Mouse (Mus musculus) hematopoietic stem cell, adult 5-6 weeks (primary cell): ENCODE results near the gene Ptpn11. TPM values are rescaled to one million over a fixed set of nuclear protein-coding genes. Genes with fewer than 3 reads are reported as not detected.

ENCODE experiments used
- ATAC-seq, 2 experiments: fragments of 125-278 bp in 1 of 2; replicated peaks in 1 of 2; 2 replicates each; pipeline ENCODE4 v1.8.0; 2016 to 2017; ENCODE audit warnings: inconsistent platforms in 2 of 2, mild to moderate bottlenecking in 2 of 2, moderate number of reproducible peaks in 2 of 2, low read depth in 1 of 2, moderate TSS enrichment in 1 of 2; ENCODE audit not compliant: low FRiP score in 2 of 2, poor library complexity in 2 of 2, severe bottlenecking in 2 of 2, insufficient read depth in 1 of 2, low TSS enrichment in 1 of 2
- total RNA-seq: library from RNA; stranded (forward); fragments of 172-1452, 232-1000 nt; gene quantifications from 2 replicates; pipeline ENCODE4 v1.2.3, GENCODE M21; 2017

Gene Ptpn11
- total RNA-seq, 1 experiment from 2014 or later, result 56.0 TPM

DNA sequence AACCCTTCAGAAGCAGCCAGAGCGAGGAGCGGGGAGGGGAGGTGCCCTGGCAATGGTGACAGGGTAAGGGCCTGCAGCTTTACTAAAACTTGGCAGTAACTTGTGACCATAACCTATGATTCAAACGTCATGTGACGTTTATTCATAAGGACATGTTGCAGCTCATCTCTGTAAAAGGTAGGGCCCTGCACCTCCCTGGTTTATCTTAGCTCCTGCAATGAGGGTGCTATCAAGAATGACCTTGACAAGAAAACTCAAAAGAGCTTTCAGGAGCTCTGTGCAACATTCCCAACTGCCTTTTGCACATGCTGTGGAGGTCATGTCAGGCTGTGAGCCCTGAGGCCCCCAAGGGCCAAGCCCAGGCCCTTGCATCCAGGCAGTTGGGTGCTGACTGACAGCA, 35.1 kb downstream of the Ptpn11 start:
- ATAC-seq, result no peak

DNA sequence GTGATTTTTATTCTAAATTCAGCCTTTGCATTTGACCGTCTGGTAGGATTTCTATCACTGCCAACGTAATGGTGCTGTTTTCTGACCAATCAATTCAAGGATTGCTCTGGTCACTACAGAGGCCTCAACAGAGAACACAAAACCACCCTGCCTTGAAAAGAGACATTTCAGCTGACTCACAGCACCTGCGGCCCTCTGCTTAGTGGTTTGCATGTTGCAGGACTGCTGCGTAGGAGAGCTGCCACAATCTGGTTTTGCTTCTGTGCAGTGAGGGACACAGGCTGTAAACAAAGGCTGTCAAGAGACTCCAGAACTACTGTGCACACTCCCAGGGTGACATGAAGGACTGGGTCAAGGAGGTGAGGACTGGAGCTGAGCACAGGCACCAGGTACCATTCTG, 40.5 kb downstream of the Ptpn11 start:
- ATAC-seq, result no peak

- ATAC-seq, result peak in 1 of 2 experiments; percentile 15; a peak in 1 of 4 replicates
These were observed 42.0 kb downstream of the Ptpn11 start for GRCm38 (mm10) chr5:121149246-121149645.

DNA sequence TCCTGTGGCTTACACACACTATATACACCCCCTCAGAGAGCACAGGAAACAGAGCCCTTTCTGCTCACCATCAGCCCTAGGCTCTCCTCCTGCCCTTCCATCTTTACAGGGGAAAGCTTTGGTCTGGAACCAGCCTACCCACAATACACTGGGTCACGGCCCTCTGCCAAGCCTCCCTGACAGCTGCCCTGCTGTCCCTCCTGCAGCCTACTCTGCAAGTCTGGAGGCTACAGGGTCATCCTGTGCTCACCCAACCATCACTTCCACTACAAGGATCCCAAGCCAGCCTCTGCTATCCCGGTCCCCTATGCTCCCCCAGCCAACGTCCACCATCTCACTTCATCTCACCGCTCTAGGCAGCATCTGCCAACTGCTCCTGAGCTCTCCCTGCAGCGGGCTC, 44.9 kb downstream of the Ptpn11 start:
- ATAC-seq, result no peak

DNA sequence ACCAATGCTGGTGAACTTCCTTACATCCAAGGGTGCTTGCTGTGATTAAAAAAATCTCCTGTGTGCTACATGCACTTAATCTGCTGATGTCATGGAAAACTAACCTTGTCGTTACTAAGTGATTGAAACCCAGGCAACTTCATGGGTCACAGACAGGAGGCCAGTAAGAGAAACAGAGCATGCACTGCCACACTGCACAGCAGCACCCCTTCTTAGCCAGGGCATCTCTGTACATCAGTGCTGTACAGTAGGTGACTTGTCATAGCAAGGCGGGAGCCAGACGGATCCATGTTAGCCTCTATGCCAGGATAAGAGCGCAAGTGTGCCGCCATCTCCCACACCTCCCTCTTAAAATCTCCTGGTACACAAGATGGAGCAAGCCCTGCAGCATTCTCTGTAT, 45.6 kb downstream of the Ptpn11 start:
- no peak for ATAC-seq

DNA sequence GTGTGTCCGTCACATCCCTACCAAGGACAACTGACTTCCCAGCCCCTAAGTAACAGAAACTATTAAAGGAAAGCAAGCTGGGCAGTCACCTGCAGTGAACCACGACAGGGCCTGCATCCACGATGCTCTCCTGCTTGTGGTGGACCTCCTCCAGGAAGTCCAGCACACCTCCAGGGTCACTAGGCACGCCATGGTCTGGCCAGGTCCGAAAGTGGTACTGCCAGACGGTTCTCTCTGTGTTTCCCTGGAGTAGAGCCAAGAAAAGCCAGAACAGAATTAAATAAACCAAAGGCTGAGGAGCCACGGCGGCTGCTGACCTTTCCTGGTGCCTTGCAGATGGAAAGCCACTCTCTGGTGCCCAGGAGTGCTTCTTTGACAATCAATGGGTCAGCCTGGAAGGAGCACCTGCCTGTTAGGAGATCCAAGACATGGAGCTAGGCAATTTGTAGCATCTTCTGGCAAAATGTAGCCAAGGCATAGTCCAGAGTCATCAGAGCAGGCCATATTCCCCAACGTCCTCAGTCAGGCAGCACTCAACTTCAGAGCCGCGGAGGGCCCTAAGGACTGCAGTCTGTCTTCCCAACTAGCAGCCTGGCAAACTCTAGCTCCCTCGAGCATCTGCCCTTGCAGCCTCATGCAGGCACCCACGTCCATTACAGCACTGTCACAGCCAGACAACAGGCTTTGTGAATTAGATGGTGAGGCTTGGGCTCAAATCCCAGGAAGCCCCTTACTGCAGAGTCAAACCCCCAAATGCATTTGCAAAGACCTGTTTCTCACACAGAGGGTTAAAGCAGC, 46.6 kb downstream of the Ptpn11 start:
- ATAC-seq, result no peak

GRCm38 (mm10) chr5:121142431-121143119, 48.6 kb downstream of the Ptpn11 start:
- peak; percentile 22 to 37; a peak in 1 of 4 replicates for ATAC-seq

DNA sequence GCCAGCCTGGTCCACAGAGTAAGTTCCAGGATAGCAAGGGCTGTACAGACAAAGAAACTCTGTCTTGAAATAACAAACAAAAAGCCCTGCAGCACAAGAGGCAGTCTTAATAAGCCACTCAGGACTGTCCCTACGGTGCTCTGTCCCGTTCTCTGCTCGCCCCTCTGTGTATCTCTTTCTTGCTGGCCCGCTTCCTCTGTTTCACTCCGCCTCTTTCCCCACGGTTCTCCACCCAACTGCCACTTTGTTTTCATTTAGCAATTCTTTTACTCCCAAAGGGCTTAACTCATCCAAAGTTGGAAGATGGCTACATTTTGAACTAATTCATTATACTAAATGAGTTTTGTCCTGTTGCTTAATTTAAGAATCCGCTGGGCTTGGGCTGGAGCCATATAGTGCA, 50.9 kb downstream of the Ptpn11 start:
- no peak for ATAC-seq

GRCm38 (mm10) chr5:121137125-121137524, 54.1 kb downstream of the Ptpn11 start:
- ATAC-seq, result no peak

- no peak for ATAC-seq
These were observed 59.4 kb downstream of the Ptpn11 start for GRCm38 (mm10) chr5:121131801-121132200.

GRCm38 (mm10) chr5:121129254-121129653, 61.9 kb downstream of the Ptpn11 start:
- ATAC-seq, result no peak

DNA sequence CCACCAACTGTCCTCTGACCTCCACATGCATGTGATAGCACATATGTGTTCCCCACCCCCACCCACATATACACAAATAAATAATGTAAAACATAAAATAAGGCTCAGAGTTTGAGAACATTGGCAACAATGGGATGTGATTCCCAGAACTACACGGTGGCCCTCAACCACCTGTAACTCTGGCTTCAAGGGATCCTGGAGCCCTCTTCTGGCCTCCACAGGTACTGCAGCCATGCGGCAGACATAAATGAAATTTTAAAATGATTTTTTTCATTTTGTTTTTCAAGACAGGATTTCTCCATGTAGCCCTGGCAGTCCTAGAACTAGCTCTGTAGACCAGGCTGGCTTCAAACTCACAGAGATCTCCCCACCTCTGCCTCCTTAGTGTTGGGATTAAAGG, 65.1 kb downstream of the Ptpn11 start:
- ATAC-seq, result no peak

GRCm38 (mm10) chr5:121125563-121125962, 65.6 kb downstream of the Ptpn11 start:
- ATAC-seq, result no peak

DNA sequence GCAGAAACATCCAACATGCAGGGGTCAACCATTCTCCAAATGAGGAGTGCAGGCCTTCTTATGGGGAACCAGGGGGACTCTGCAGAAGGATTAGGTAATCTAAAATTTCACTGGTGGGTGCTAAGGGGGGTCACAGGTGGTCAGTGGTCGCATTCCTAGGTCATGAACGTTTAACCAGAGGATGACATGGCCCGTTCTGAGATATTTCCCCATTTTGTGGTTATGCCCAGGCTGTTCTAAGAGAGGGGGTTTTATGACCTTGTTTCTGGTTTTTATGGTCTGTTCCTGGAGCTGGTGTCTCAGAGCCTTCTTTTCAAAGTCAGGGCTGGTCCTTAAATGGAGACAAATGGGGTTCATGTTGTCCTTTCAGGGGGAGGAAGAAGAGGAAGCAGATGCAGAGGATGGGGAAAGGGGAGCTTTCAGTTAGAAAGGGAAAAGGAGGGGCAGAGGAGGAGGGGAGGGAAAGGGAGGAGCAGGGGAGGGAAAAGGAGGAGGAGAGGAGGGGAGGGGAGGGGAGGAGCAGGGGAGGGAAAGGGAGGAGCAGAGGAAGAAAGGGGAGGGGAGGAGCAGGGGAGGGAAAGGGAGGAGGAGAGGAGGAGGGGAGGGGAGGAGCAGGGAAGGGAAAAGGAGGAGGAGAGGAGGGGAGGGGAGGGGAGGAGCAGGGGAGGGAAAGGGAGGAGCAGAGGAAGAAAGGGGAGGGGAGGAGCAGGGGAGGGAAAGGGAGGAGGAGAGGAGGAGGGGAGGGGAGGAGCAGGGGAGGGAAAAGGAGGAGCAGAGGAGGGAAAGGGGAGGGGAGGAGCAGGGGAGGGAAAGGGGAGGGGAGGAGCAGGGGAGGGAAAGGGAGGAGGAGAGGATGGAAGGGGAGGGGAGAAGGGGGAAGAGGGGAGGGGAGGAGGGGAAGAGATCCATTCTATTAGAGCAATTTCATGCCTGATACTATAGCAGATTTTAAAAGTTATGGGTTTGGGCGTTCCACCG, 66.7 kb downstream of the Ptpn11 start:
- peak; percentile 68 for ATAC-seq

DNA sequence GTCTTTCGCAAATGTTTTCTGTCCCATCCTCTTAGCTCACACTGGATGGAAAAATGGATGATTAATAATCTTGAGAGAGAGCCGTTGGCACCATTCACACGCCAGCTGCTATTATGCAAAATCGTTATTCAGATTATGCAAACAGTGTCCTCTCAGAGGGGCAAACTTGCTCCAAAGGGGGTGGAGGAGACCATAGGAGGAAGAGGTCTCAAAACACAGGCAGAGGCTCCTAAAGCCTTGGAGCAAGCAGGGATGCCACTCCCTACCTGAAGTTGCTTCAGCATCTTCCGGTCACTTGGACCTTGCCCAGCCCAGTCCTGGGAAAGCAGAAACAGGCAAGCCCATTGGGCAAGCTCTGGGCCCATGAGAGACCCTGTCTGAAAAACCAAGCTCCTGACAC, 67.8 kb downstream of the Ptpn11 start:
- ATAC-seq, result no peak; a peak in 1 of 4 replicates

GRCm38 (mm10) chr5:121122577-121122976, 68.6 kb downstream of the Ptpn11 start:
- 0 out of 4 replicates have a peak, but pooled peaks of 1 of the 2 experiments have one; percentile 1 for ATAC-seq

DNA sequence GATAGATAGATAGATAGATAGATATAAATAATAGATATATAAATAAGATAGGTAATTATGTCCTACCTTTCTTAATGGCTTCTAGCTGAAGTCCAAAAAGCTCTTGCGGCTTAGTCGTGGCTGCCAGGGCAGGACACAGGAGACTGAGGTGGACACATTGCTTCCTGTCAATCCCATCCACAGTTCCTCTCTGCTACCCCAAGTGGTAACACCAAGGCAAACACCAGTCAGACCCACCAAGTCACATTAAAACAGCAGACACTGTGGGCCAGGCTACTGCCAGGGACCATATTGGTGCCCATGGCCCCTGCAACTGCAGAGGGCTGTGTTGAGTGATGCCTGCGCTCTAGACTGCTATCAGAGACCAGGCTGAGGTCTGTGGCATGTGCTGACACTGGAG, 69.2 kb downstream of the Ptpn11 start:
- ATAC-seq, result 0 out of 4 replicates have a peak, but pooled peaks of 1 of the 2 experiments have one; percentile 22
